Mouse (Mus musculus) hindbrain, embryonic 14.5 days (tissue): ENCODE measurements at regions not wholly inside any gene's neighbourhood (a gene's known extent, or its start where the extent isn't known, plus 50 kb on each side); places are given as distances from the start of the nearest gene placed in this dataset.

ENCODE experiments used
- ATAC-seq: fragments of 200-750 bp; cut with Nextera tagmentation; 2 replicates; pipeline ENCODE4 v1.8.0; 2017; ENCODE audit warnings: moderate number of reproducible peaks, mild to moderate bottlenecking, moderate TSS enrichment, moderate library complexity; ENCODE audit not compliant: low FRiP score
- DNase-seq: peaks from one replicate; pipeline ENCODE4 v3.0.0-alpha.2; 2015; ENCODE audit warnings: low spot score
- H3K27ac ChIP-seq: fragments of 300-500 bp; sonication (generic); 2 replicates; pipeline ENCODE4 v1.5.1; 2014; ENCODE audit warnings: mild to moderate bottlenecking, moderate library complexity
- H3K27me3 ChIP-seq: fragments of 300-500 bp; sonication (generic); 2 replicates; pipeline ENCODE4 v1.6.1; 2014; ENCODE audit warnings: mild to moderate bottlenecking, low read length, mixed read lengths; ENCODE audit not compliant: control insufficient read depth, insufficient read depth
- H3K36me3 ChIP-seq: fragments of 300-500 bp; sonication (generic); replicated peaks from 2 replicates; pipeline ENCODE4 v1.6.1; 2014; ENCODE audit not compliant: control insufficient read depth, insufficient read depth
- H3K4me1 ChIP-seq: fragments of 300-500 bp; sonication (generic); replicated peaks from 2 replicates; pipeline ENCODE4 v1.6.1; 2014; ENCODE audit warnings: antibody characterized with exemption, low read length, mixed read lengths; ENCODE audit not compliant: control insufficient read depth, insufficient read depth
- H3K4me2 ChIP-seq: fragments of 300-500 bp; sonication (generic); replicated peaks from 2 replicates; pipeline ENCODE4 v1.6.1; 2014; ENCODE audit warnings: mild to moderate bottlenecking, moderate library complexity
- H3K4me3 ChIP-seq: fragments of 300-500 bp; sonication (generic); replicated peaks from 2 replicates; pipeline ENCODE4 v1.5.1; 2014; ENCODE audit warnings: mild to moderate bottlenecking, low read length
- H3K9ac ChIP-seq: fragments of 300-500 bp; sonication (generic); 2 replicates; pipeline ENCODE4 v1.6.1; 2014
- H3K9me3 ChIP-seq: fragments of 300-500 bp; sonication (generic); 2 replicates; pipeline ENCODE4 v1.6.1; 2016; ENCODE audit warnings: low read length; ENCODE audit not compliant: control insufficient read depth
- WGBS: fragments of 180-500 bp; shearing (Covaris S2); extraction: QIAGEN DNeasy Blood & Tissue Kit; methylation state at CpG from one replicate; pipeline ENCODE4 v1.1.7; 2014; 5-methylcytosine and 5-hydroxymethylcytosine counted together

DNA sequence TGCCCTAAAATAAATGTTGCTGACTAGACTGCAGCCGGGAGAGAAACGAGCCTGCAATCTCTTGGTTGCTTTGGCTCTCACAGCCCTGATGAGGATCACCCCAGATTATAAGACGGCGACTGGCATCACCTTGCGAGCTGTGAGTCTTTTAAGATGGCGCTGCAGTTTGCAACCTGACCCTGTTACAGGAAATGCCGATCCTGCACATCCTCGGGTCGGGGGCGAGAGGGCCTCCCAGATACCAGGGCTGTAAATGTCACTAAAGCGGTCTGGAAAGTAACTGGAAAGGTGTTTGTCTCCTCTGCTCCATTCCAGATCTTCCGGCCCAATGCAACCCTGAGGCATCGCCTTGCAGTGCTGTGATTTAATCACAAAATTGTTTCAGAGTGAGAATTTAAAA, 53.4 kb downstream of the Cartpt start:
- H3K4me3 ChIP-seq: no peak overlapping the region
- no peak overlapping the region for H3K4me2 ChIP-seq
- no peak overlapping the region for H3K27ac ChIP-seq
- no peak overlapping the region for H3K9ac ChIP-seq
- no peak for ATAC-seq
- WGBS: 64% methylated on average over 13 of the region's 13 CpGs
- H3K4me1 ChIP-seq: no peaks in the 10 kb centered on the region
- no peaks in the 10 kb centered on the region for H3K36me3 ChIP-seq
- DNase-seq: no peak
- no peaks in the 10 kb centered on the region for H3K9me3 ChIP-seq
- no peaks in the 10 kb centered on the region for H3K27me3 ChIP-seq

DNA sequence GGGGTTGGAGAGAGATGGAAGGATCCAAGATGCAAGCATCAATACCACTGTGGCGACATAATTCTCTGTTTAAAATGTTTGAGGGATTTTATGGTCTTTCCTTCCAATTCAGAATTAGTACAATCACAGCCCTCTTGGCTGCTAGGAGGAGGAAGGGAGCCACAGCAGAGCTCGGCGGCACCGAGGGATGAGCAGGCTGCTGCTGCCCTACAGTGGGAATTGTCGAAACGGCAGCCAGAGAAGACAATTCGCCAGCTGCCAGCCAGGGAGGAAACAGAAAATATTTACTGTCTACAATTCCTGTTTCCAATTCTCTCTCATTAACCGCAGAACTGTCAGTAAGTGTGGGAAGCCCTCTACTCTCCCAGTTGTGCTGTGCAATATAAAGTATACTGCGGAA, 58.3 kb downstream of the Cartpt start:
- ATAC-seq (peak; percentile 77), DNase-seq (peak; percentile 76)
- Histone ChIP-seq H3K4me1 (peaks cover 8% of the 10 kb centered on the region), H3K9me3 (no peaks in the 10 kb centered on the region), H3K27me3 (no peaks in the 10 kb centered on the region), H3K4me2 (no peak overlapping the region), H3K9ac (0 out of 2 replicates have a peak overlapping the region, but pooled peaks have one; percentile 9), H3K36me3 (no peaks in the 10 kb centered on the region), H3K4me3 (no peak overlapping the region), H3K27ac (no peak overlapping the region)
- 37% methylated on average over 9 of the region's 9 CpGs for WGBS

DNA sequence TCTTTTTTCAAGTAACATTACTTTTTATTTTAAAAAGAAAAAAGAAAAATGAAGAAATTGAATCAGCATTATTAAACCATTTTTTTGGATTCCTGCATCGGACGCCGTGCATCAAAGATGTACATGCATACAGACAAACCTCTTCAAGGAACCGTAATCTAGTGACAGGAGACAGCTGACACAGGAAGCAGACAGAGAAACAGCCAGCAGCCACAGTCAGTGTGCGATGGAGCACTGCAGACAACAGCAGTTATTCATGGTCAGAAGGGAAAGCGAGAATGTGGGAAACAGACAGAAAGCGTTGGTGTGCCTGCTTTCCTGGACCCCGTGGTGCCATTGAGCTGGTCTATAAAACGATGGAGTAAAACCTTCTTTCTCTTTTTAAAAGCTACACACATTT, 61.4 kb downstream of the Cartpt start:
- DNase-seq (no peak), ATAC-seq (no peak)
- Histone ChIP-seq H3K4me2 (peak overlapping the region; percentile 29), H3K27me3 (no peaks in the 10 kb centered on the region), H3K9me3 (no peaks in the 10 kb centered on the region), H3K36me3 (no peaks in the 10 kb centered on the region), H3K4me3 (no peak overlapping the region), H3K4me1 (peaks cover 18% of the 10 kb centered on the region), H3K27ac (peak overlapping the region; percentile 47), H3K9ac (0 out of 2 replicates have a peak overlapping the region, but pooled peaks have one; percentile 12)
- WGBS: 43% methylated on average over 9 of the region's 9 CpGs

DNA sequence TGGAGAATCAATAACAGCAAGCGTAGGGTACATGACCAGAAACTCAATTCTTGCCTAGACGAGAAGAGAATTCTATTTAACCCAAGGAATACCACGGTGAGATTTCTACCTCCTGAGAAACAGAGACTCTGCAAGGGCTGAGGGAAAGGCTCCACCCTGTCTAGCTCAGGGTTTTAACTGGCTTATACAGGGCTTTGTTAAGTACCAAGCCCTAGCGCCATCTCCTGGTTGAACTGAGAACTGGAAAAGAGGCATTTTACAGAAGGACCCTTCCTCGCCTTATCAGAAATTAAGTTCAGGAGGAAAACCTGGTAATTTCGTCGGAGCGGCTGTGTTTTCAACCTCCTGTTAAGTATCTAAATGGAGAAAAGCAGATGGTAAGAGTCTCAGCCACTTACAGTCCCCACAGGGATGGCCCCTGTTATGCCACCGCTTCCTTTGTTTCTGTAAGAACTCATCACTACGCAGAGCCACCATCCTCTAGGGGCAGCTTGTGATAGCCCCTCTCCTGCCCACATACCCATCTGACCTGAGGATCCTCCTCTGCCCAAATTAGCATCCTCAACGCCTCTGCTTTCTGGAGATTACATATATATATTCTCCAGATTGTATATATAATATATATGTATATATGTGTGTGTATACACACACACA, 63.0 kb downstream of the Cartpt start:
- peaks cover 4% of the 10 kb centered on the region; the same call in 1 of the 2 replicates for H3K9me3 ChIP-seq
- peak; percentile 88 for ATAC-seq
- H3K36me3 ChIP-seq: no peaks in the 10 kb centered on the region
- no peaks in the 10 kb centered on the region for H3K27me3 ChIP-seq
- H3K4me2 ChIP-seq: peak overlapping the region; percentile 33
- H3K4me3 ChIP-seq: no peak overlapping the region
- peaks cover 18% of the 10 kb centered on the region for H3K4me1 ChIP-seq
- peak overlapping the region; percentile 47; the same call in 1 of the 2 replicates for H3K9ac ChIP-seq
- 26% methylated on average over 11 of the region's 11 CpGs for WGBS
- peak overlapping the region; percentile 40 for H3K27ac ChIP-seq
- DNase-seq: peak; percentile 99

DNA sequence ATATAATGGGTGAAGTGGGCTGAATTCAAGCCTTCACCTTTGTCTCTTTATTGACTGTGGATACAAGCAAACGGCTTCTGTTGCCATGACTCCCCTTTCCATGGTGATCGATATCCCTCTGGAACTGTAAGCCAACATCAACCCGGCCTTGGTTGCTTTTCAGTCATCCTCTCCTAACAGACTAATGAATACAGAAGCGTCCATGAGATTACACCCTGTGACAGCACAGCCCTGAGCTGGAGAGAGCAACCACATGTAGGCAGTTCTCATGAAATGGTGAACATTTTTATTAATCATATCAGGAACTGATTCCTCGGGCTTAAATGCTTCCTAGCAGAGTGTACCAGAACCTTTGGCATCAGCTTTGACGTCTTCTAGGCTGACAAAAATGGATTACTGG, 63.7 kb downstream of the Cartpt start:
- no peaks in the 10 kb centered on the region for H3K36me3 ChIP-seq
- no peak overlapping the region for H3K4me2 ChIP-seq
- DNase-seq (no peak), ATAC-seq (0 out of 2 replicates have a peak, but pooled peaks have one; percentile 35)
- no peaks in the 10 kb centered on the region for H3K27me3 ChIP-seq
- peaks cover 18% of the 10 kb centered on the region for H3K4me1 ChIP-seq
- H3K9me3 ChIP-seq: peaks cover 4% of the 10 kb centered on the region; the same call in 1 of the 2 replicates
- WGBS: 28% methylated on average over 6 of the region's 6 CpGs
- no peak overlapping the region for H3K9ac ChIP-seq
- no peak overlapping the region for H3K4me3 ChIP-seq
- peak overlapping the region; percentile 40 for H3K27ac ChIP-seq

DNA sequence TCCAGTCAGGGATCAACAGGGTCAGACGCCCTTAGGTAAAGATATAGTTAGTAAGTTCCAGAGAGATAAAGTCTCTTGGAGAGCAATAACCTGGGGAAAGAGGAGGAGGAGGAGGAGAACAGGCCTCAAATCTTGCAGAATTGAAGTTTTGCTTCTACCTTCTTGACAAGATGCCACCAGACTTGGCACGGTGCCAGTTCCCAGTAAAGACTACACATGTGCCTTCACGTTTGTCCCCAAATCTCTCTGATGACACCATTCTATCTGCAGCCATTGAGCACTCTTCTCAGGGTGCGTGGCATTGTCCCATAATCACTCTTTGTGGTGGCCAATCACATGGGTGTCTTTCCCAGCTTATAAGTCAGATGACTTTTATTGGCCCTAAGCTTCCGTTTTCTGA, 64.3 kb downstream of the Cartpt start:
- H3K36me3 ChIP-seq: no peaks in the 10 kb centered on the region
- H3K4me1 ChIP-seq: peaks cover 18% of the 10 kb centered on the region
- H3K27me3 ChIP-seq: no peaks in the 10 kb centered on the region
- 77% methylated on average over 5 of the region's 5 CpGs for WGBS
- H3K4me3 ChIP-seq: no peak overlapping the region
- peaks cover 4% of the 10 kb centered on the region; the same call in 1 of the 2 replicates for H3K9me3 ChIP-seq
- H3K9ac ChIP-seq: no peak overlapping the region
- ATAC-seq: no peak
- H3K27ac ChIP-seq: no peak overlapping the region
- no peak for DNase-seq
- H3K4me2 ChIP-seq: no peak overlapping the region

DNA sequence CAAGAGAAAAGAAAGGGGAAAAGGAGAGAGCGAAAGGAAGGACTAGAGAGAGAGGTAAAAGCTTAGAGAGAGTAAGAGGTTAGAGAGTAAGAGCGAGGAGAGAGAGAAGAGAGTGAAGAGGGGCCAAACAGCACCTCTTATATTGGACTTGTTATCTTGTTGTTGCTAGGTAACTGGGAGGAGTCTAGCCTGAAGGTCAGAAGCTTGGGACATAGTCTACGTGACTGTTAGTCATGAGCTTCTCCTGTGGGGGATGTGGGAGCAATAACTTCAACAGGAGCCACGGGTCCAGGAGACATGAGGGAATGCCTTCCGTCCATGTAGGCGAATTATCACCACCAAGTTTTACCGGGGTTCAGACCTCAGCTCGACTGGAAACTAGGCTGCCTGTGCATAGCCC, 65.4 kb downstream of the Cartpt start:
- H3K27me3 ChIP-seq: no peaks in the 10 kb centered on the region
- H3K9me3 ChIP-seq: peaks cover 4% of the 10 kb centered on the region; the same call in 1 of the 2 replicates
- no peak overlapping the region for H3K27ac ChIP-seq
- no peak overlapping the region for H3K9ac ChIP-seq
- DNase-seq: no peak
- H3K4me1 ChIP-seq: peaks cover 18% of the 10 kb centered on the region
- no peak overlapping the region for H3K4me3 ChIP-seq
- WGBS: 94% methylated on average over 8 of the region's 8 CpGs
- H3K36me3 ChIP-seq: no peaks in the 10 kb centered on the region
- no peak overlapping the region for H3K4me2 ChIP-seq
- no peak for ATAC-seq

DNA sequence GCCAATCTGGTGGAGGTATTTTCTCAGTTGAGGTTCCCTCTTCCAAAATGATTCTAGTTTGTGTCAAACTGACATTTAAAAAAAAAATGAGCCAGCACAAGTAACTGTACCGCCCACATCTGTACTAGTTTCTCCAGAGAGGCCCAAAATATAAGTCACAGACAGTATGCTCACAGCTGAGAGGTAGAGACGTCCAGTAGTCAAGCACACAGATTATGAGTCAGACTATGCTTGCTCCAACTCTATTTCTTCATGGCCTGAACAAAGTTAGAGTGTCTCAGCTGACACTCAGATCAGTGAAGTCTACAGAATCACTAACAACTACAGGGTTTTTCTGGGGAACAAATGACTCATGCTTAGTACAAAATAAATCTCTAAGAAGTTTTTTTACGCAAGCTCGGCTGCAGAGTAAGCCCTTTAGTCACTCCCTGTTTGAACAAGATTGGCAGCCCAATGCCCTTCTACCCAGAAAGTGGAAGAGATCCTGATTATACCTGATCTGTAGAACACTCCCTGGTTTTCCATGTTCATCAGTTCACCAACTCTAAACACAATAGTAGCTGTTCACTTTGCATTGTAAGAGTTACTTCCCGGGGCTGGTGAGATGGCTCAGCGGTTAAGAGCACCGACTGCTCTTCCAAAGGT, 70.7 kb downstream of the Cartpt start:
- Histone ChIP-seq H3K4me3 (no peak overlapping the region), H3K9ac (no peak overlapping the region), H3K9me3 (peaks cover 4% of the 10 kb centered on the region; the same call in 1 of the 2 replicates), H3K27me3 (no peaks in the 10 kb centered on the region), H3K4me1 (no peaks in the 10 kb centered on the region), H3K27ac (no peak overlapping the region), H3K4me2 (no peak overlapping the region), H3K36me3 (no peaks in the 10 kb centered on the region)
- ATAC-seq (no peak), DNase-seq (no peak)
- WGBS: 93% methylated on average over 7 of the region's 7 CpGs

DNA sequence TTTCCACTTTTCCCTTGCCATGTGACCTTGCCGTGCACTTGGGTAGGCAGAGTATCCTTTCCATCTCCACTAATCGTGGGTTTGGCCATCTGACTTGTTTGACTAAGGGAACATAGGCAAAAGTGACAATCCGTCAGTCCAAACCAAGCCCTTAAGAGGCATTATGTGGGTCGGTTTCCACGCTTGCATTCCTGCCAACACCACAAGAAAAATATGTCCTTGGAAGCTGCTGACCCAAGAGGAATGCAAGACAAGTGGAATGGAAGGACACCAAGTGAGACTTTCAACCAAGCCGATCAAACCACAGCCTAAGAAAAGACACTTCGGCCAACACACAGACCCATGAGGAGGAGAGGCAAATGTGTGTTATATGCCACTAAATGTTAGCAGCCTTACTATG, 73.3 kb downstream of the Cartpt start:
- no peak overlapping the region for H3K27ac ChIP-seq
- DNase-seq (no peak), ATAC-seq (no peak)
- no peaks in the 10 kb centered on the region for H3K27me3 ChIP-seq
- H3K4me2 ChIP-seq: no peak overlapping the region
- no peaks in the 10 kb centered on the region for H3K36me3 ChIP-seq
- no peak overlapping the region for H3K9ac ChIP-seq
- no peaks in the 10 kb centered on the region for H3K9me3 ChIP-seq
- 91% methylated on average over 7 of the region's 7 CpGs for WGBS
- no peak overlapping the region for H3K4me3 ChIP-seq
- no peaks in the 10 kb centered on the region for H3K4me1 ChIP-seq
